Mouse (Mus musculus): Measurements from ENCODE around the gene Hist1h2ag. TPM values are rescaled to one million over a fixed set of nuclear protein-coding genes. Genes with fewer than 3 reads are reported as not detected.

Hist1h2ag gene
- polyA plus RNA-seq, 1 experiment from 2014 or later, result 60.3 TPM

DNA sequence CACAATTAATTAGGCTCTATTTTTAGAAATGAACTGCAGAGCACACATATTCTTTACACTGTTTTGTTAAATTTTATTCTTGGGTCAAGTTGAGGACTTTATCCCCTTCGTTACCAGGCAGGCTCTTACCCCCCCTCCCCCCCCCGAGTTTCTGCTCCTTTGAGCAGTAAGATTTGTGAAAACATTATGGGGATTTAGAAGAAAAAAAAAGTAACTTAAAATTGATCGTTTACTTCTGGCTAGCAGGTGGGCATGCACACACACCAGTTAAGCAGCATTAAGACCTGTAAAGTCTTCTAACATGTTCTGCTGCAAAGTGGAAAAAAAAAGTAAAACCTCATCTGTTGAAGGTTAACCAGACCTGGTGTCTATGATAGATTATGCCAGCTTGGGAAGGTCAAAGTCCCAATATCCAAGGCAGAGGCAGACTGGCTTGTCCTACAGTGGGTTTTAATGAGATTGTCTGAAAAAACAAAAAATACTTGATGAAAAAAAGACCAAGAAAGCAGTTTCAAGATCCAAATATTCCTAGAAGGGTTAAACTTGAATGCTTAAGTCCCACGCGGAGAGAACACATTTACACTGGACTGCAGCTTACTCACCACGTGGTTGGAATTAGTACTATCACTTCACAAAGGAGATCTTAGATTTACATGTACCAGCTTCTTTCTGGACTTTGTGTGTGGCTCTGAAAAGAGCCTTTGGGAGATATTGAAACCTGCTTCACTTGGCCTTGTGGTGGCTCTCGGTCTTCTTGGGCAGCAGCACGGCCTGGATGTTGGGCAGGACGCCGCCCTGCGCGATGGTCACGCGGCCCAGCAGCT is 8.1 kb downstream of the Hist1h2ag start:
- peak overlapping the region; percentile 41 for H3K4me3 ChIP-seq
- H3K9ac ChIP-seq, result peak overlapping the region; percentile 71
- no peaks in the 10 kb centered on the region for H3K27me3 ChIP-seq
- H3K4me1 ChIP-seq, result peaks cover 19% of the 10 kb centered on the region
- WGBS, result under 1% methylated on average over 14 of the region's 14 CpGs
- H3K4me2 ChIP-seq, result peak overlapping the region; percentile 79
- peak overlapping the region; percentile 89 for H3K27ac ChIP-seq
- no peaks in the 10 kb centered on the region for H3K9me3 ChIP-seq (replicated peaks)
- ATAC-seq, result peak; percentile 3; the same call in 1 of the 2 replicates
- H3K36me3 ChIP-seq (ENCODE audit: poor library complexity, severe bottlenecking), result no peaks in the 10 kb centered on the region

DNA sequence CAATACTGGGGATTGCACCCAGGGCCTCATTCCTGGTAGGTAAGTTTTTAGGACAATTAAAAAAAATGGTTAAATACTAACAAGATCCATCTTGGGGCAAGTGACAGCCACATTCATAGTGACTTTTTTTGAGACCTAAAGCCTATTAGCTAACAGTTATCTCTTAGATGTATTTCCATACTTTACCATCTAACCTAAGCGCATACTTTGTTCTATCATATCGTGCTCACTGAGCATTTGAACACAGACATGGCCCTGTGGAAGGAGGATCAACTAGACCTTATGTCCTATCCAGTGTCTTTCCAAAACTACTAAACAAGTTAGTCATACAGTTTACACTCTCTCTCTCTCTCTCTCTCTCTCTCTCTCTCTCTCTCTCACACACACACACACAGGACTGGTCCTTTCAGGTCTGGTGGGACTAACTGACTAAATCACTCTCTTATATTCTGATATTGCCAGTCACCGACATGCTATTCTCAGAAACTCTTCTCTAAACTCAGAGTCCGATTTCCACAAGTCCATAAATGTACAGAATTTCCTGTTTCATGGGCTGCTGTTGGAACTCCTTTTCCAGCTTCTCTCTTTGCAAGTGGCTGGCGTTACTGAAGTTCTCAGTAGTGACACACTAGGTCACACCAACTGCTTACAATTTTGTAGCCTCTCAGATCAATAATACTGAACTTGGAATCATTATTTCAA is 8.9 kb downstream of the Hist1h2ag start:
- H3K27me3 ChIP-seq, result no peaks in the 10 kb centered on the region
- peak overlapping the region; percentile 41 for H3K4me3 ChIP-seq
- H3K27ac ChIP-seq, result no peak overlapping the region
- 42% methylated on average over 5 of the region's 5 CpGs for WGBS
- no peak for ATAC-seq
- no peaks in the 10 kb centered on the region for H3K9me3 ChIP-seq (replicated peaks)
- H3K4me1 ChIP-seq, result peaks cover 19% of the 10 kb centered on the region
- H3K9ac ChIP-seq, result peak overlapping the region; percentile 71
- H3K36me3 ChIP-seq (ENCODE audit: poor library complexity, severe bottlenecking), result no peaks in the 10 kb centered on the region
- peak overlapping the region; percentile 79 for H3K4me2 ChIP-seq

DNA sequence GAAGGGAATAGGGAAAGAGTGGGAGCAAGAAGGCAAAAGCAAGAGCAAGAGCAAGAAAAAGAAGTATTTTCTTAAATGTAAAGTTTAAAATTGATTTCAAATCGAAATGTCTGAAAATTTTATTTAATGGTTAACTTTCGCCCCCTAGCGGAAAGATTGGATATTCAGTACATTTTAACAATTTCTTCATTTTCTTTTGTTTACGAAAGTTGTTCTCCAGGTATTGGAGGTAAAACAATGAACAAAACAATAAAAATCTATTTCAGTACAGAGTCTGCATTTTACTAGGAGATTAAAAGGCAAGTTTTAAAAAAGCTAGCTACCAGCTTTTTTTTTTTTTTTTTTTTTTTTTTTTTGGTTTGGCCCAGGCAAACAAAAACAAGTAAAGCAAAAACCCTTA is 12.3 kb downstream of the Hist1h2ag start:
- Histone ChIP-seq H3K4me2 (no peak overlapping the region), H3K9me3 (replicated peaks) (no peaks in the 10 kb centered on the region), H3K4me3 (no peak overlapping the region), H3K27ac (no peak overlapping the region), H3K9ac (no peak overlapping the region), H3K4me1 (peaks cover 19% of the 10 kb centered on the region), H3K27me3 (no peaks in the 10 kb centered on the region), H3K36me3 (ENCODE audit: poor library complexity, severe bottlenecking) (no peaks in the 10 kb centered on the region)
- no peak for ATAC-seq
- WGBS, result 12% methylated on average over 4 of the region's 4 CpGs

DNA sequence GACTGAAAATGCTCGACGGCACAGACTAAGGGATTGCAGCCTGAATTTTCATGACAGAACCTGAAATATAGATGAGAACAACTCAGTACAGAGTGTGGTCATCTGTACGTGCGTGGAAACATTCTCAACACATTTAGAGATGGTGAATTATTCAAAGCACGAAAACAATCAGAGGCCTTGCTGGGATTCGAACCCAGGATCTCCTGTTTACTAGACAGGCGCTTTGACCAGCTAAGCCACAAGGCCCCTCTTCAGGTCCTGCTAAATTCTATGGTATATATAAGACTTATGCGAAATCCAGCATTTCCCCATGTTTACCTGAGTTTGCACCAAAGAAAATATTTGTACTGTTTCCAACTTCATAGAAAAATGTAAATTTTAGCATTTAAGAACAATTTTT is 12.8 kb downstream of the Hist1h2ag start:
- no peak overlapping the region for H3K27ac ChIP-seq
- H3K4me3 ChIP-seq, result no peak overlapping the region
- H3K9me3 ChIP-seq (replicated peaks), result no peaks in the 10 kb centered on the region
- no peak overlapping the region for H3K4me2 ChIP-seq
- 25% methylated on average over 8 of the region's 8 CpGs for WGBS
- H3K9ac ChIP-seq, result no peak overlapping the region
- H3K4me1 ChIP-seq, result peaks cover 18% of the 10 kb centered on the region
- no peaks in the 10 kb centered on the region for H3K27me3 ChIP-seq
- H3K36me3 ChIP-seq (ENCODE audit: poor library complexity, severe bottlenecking), result no peaks in the 10 kb centered on the region
- ATAC-seq, result no peak

DNA sequence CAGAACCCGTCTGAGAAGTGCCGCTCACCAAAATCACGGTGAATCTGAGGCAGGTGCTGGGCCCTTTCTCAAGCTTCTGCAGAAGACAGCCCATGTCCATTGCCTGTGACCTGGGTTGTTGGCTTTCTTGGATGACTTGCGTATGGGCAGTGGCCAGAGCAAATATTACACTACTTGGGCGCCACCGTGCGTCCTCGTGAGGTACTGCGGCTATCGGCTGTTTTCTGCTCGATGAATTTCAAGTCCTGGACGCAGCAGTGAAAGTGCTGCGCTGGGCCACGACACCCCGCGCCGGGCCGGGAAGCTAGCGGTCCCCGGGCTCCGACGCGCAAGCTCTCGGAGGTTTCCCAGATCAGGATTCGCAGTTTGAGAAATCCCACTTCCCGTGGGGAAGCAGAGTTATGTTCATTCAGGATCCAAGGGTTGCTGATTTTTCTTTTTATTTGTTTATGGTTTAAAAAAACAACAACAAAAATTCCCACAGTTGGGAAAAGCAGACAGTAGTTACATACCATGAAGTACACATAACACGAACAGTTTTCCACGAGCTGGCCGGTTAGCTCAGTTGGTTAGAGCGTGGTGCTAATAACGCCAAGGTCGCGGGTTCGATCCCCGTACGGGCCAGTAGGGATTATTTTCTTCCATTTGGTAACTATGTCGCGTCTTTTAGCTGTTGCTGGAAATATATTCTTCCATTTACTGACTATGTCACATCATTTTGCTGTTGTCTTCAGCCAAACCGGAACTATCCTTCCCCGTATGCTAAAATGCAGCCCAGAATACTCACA is 13.9 kb downstream of the Hist1h2ag start:
- Histone ChIP-seq H3K4me1 (peaks cover 9% of the 10 kb centered on the region), H3K9ac (peak overlapping the region; percentile 70), H3K36me3 (ENCODE audit: poor library complexity, severe bottlenecking) (no peaks in the 10 kb centered on the region), H3K27me3 (no peaks in the 10 kb centered on the region), H3K4me2 (peak overlapping the region; percentile 63), H3K27ac (peak overlapping the region; percentile 75), H3K9me3 (replicated peaks) (no peaks in the 10 kb centered on the region), H3K4me3 (peak overlapping the region; percentile 52)
- WGBS, result under 1% methylated on average over 40 of the region's 40 CpGs
- peak; percentile 74 for ATAC-seq

DNA sequence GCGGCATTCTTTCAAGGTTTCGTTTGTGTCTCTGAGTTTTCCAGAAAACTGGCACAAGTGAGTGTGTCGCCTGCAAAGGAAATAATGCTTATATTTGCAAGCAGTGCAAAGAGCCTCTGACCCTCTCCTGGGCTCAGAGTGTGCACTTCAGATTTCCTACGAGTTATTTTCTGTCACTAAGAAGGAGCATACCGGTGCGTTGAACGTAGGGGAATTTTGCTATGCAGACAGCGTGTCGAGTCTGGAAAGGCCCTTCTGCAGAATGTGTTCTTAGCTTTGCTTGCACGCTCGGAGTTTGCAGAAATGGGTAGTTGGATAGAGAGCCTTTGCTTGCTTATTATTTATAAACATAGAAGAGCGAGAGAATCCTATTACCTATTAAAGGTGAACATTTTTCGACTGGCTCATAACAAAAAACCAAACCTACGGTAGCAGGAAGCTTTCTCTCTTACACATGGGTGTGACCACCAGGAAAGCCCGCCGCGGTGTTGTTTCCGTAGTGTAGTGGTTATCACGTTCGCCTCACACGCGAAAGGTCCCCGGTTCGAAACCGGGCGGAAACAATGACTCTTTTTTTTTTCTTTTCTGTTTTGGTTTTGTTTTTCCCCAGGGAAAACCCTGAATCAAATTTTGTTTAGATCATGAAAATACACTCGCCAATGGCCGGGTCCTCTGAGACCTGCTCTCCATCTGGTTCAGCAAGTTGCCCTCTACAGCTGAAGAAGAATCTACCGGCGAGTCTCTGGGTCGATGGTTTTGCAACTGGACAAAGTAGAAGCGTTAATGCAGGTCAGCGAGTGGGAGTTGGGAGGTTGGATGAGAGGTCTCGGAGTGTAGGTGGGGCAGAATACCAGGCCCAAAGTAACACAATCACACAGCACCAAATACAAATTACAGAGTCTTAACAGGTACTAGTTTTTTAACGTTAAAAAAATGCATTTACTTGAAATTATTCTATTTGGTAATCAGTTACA is 16.4 kb downstream of the Hist1h2ag start:
- ATAC-seq, result peak; percentile 71
- under 1% methylated on average over 35 of the region's 35 CpGs for WGBS
- peaks cover 14% of the 10 kb centered on the region for H3K4me1 ChIP-seq
- H3K9ac ChIP-seq, result peak overlapping the region; percentile 61
- no peaks in the 10 kb centered on the region for H3K27me3 ChIP-seq
- H3K9me3 ChIP-seq (replicated peaks), result no peaks in the 10 kb centered on the region
- peak overlapping the region; percentile 44; the same call in 1 of the 2 replicates for H3K27ac ChIP-seq
- H3K36me3 ChIP-seq (ENCODE audit: poor library complexity, severe bottlenecking), result no peaks in the 10 kb centered on the region
- H3K4me3 ChIP-seq, result peak overlapping the region; percentile 46
- peak overlapping the region; percentile 60 for H3K4me2 ChIP-seq

DNA sequence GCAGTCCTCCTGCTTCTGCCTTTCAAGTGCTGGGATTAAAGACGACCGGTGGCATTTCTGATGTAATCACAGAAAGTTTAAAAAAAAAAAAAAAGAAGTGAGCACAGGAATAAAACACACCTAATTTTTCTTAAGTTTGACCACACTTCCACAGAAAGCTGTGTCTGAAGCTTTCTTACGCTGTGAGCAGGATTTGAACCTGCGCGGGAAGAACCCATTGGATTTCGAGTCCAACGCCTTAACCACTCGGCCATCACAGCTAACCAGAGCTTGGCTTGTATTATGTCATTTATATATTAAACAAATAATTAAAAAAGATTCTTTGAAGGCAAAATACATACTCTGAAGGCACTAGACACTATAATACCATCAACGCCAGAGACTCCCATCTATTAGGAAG is 20.5 kb downstream of the Hist1h2ag start:
- H3K4me1 ChIP-seq, result peaks cover 26% of the 10 kb centered on the region
- no peaks in the 10 kb centered on the region for H3K9me3 ChIP-seq (replicated peaks)
- H3K4me3 ChIP-seq, result peak overlapping the region; percentile 46
- under 1% methylated on average over 9 of the region's 9 CpGs for WGBS
- H3K9ac ChIP-seq, result peak overlapping the region; percentile 58
- peak overlapping the region; percentile 63 for H3K4me2 ChIP-seq
- no peak overlapping the region for H3K27ac ChIP-seq
- peak; percentile 71 for ATAC-seq
- no peaks in the 10 kb centered on the region for H3K36me3 ChIP-seq (ENCODE audit: poor library complexity, severe bottlenecking)
- peaks cover 28% of the 10 kb centered on the region for H3K27me3 ChIP-seq

DNA sequence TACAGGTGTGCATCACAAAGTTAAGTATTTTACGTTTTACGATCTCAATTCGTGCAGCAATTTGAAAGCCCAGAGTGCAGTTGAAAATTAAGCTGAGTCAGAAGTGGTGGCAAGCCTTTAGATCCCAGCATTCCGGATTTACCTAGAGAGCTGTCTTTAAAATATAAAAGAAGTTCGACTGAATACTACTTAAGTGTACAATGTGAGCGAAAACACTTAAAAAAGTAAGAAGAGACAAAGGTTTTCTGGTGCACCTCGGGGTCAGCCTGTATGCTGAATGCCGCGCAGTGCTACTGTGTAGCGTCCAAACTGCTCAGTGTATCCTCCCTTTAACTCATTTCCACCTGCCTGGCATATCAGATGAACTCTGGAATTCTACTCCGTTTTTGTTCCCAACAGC is 21.2 kb downstream of the Hist1h2ag start:
- Histone ChIP-seq H3K9me3 (replicated peaks) (no peaks in the 10 kb centered on the region), H3K9ac (peak overlapping the region; percentile 58), H3K27me3 (peaks cover 33% of the 10 kb centered on the region), H3K27ac (no peak overlapping the region), H3K4me2 (peak overlapping the region; percentile 63), H3K36me3 (ENCODE audit: poor library complexity, severe bottlenecking) (no peaks in the 10 kb centered on the region), H3K4me1 (peaks cover 24% of the 10 kb centered on the region), H3K4me3 (peak overlapping the region; percentile 46)
- under 1% methylated on average over 11 of the region's 11 CpGs for WGBS
- ATAC-seq, result 0 out of 2 replicates have a peak, but pooled peaks have one; percentile 26

DNA sequence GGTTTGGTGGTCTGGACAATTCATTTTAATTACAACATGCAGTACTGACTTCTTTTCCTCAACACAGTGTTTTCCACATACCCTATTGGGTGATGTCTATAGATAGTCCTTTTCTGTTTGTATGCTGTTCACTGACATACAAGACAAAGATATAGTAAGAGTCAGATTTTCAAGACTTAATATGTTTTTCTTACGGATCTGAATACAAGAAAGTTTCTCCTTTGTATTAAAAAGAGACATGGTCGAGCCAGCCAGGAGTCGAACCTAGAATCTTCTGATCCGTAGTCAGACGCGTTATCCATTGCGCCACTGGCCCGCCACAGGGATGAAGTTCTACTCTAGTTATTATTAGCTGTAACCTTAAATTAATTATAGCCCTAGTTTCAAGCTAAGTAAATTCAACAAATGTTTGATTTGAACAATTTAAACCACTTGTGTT is 21.8 kb downstream of the Hist1h2ag start:
- H3K9ac ChIP-seq, result peak overlapping the region; percentile 21; the same call in 1 of the 2 replicates
- H3K9me3 ChIP-seq (replicated peaks), result no peaks in the 10 kb centered on the region
- H3K27me3 ChIP-seq, result peaks cover 39% of the 10 kb centered on the region
- no peaks in the 10 kb centered on the region for H3K36me3 ChIP-seq (ENCODE audit: poor library complexity, severe bottlenecking)
- peak; percentile 44 for ATAC-seq
- peak overlapping the region; percentile 63 for H3K4me2 ChIP-seq
- WGBS, result under 1% methylated on average over 8 of the region's 8 CpGs
- H3K4me1 ChIP-seq, result peaks cover 20% of the 10 kb centered on the region
- H3K27ac ChIP-seq, result no peak overlapping the region
- H3K4me3 ChIP-seq, result peak overlapping the region; percentile 46

DNA sequence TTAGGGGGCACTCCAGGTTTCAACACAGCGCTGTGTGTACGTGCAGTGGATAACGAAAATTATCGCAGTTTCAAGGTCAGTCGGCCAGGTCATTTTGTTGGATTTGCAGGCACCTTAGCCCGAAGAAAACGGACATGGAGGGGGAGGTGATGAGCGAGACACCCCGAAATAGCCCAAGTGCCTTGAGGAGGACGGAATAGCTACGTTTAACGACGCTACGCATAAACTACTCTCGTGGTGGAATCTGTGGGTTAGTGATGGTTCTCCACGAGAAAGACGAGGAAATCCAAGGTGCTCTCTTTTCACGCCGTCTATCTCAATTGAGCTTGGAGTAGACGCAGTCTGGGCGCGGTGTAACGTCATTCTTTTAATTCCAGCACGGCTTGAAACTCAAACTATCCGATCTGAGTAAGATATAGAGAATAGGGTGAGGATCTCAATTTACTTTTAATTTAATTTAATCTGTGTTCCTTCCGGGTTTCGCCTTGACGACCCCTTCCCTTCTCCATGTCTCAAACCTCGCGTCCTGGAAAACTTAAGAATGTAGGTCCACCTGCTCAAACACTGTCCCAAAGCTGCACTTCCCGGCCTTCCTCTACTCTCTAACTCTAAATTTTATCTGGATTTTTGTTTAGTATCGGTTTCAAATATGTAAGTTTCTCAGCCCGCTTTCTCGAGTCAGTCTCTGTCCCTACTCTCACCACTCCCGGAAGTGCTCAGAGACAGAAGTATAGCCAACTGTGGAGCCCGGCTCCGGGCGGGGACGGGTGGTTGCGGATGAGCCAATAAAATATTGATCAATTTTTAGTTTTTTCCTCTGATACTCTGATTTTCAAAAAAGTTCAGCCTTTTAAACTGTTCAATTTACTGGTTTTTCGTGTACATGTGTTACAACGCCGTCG is 22.6 kb downstream of the Hist1h2ag start:
- no peak overlapping the region for H3K27ac ChIP-seq
- no peaks in the 10 kb centered on the region for H3K9me3 ChIP-seq (replicated peaks)
- H3K36me3 ChIP-seq (ENCODE audit: poor library complexity, severe bottlenecking), result no peaks in the 10 kb centered on the region
- under 1% methylated on average over 44 of the region's 44 CpGs for WGBS
- peak overlapping the region; percentile 63 for H3K4me2 ChIP-seq
- peak overlapping the region; percentile 21 for H3K9ac ChIP-seq
- peaks cover 44% of the 10 kb centered on the region for H3K27me3 ChIP-seq
- peak overlapping the region; percentile 46 for H3K4me3 ChIP-seq
- ATAC-seq, result peak; percentile 39; the same call in 1 of the 2 replicates
- H3K4me1 ChIP-seq, result peaks cover 17% of the 10 kb centered on the region

Data from forebrain, embryonic 13.5 days (tissue).